Mouse (Mus musculus): ENCODE measurements around the gene Apoa2.

GRCm38 (mm10) chr1:171223796-171224195 is 1.1 kb upstream of the Apoa2 start:
- no peak for TF ChIP-seq POLR2A (IDR thresholded peaks at IDR 0.05; ENCODE audit: borderline replicate concordance, extremely low read depth, insufficient read depth, insufficient read length, poor library complexity, severe bottlenecking)
- no peak for TF ChIP-seq CTCF (IDR thresholded peaks at IDR 0.05; ENCODE audit: borderline replicate concordance, extremely low read depth, insufficient read depth, insufficient read length)

Data from brain, embryonic 14.5 days (tissue).